Mouse (Mus musculus) intestine, embryonic 16.5 days (tissue): ENCODE measurements around the gene Chst11. TPM values are rescaled to one million over a fixed set of nuclear protein-coding genes. Genes with fewer than 3 reads are reported as not detected.

ENCODE experiments used
- ATAC-seq: fragments of 200-750 bp; cut with Nextera tagmentation; 2 replicates; pipeline ENCODE4 v1.8.0; 2017; ENCODE audit warnings: moderate TSS enrichment, moderate library complexity
- H3K27ac ChIP-seq: fragments of 300-500 bp; sonication (generic); 2 replicates; pipeline ENCODE4 v1.5.1; 2014; ENCODE audit warnings: mild to moderate bottlenecking, low read length
- H3K27me3 ChIP-seq: fragments of 300-500 bp; sonication (generic); replicated peaks from 2 replicates; pipeline ENCODE4 v1.6.1; 2014; ENCODE audit warnings: low read length, control low read depth, mixed read lengths; ENCODE audit not compliant: control insufficient read depth, insufficient read depth
- H3K36me3 ChIP-seq: fragments of 300-500 bp; sonication (generic); 2 replicates; pipeline ENCODE4 v1.6.1; 2014; ENCODE audit warnings: low read length, control low read depth; ENCODE audit not compliant: control insufficient read depth, insufficient read depth
- H3K4me1 ChIP-seq: fragments of 300-500 bp; sonication (generic); 2 replicates; pipeline ENCODE4 v1.6.1; 2014; ENCODE audit warnings: low read length, control low read depth, mixed read lengths; ENCODE audit not compliant: control insufficient read depth, insufficient read depth
- H3K4me2 ChIP-seq: fragments of 300-500 bp; sonication (generic); 2 replicates; pipeline ENCODE4 v1.6.1; 2014; ENCODE audit warnings: low read depth, low read length, control low read depth
- H3K4me3 ChIP-seq: fragments of 300-500 bp; sonication (generic); 2 replicates; pipeline ENCODE4 v1.5.1; 2014; ENCODE audit warnings: mild to moderate bottlenecking, low read length
- H3K9ac ChIP-seq: fragments of 300-500 bp; sonication (generic); 2 replicates; pipeline ENCODE4 v1.6.1; 2014; ENCODE audit warnings: low read depth, low read length
- H3K9me3 ChIP-seq: fragments of 300-500 bp; sonication (generic); 2 replicates; pipeline ENCODE4 v1.6.1; 2016; ENCODE audit warnings: low read length, control low read depth; ENCODE audit not compliant: control insufficient read depth
- WGBS: fragments of 180-500 bp; shearing (Covaris S2); extraction: QIAGEN DNeasy Blood & Tissue Kit; methylation state at CpG from one replicate; pipeline ENCODE4 v1.1.7; 2014; 5-methylcytosine and 5-hydroxymethylcytosine counted together
- polyA plus RNA-seq: library from polyadenylated mRNA; unstranded; fragments of >200 nt; fragmentation: Nextera tagmentation; extraction: Ambion mirVana; gene quantifications from 2 replicates; pipeline ENCODE4 v1.2.1, GENCODE M21; 2015

Chst11 gene
- polyA plus RNA-seq, 1 experiment from 2014 or later: 0.88 TPM

DNA sequence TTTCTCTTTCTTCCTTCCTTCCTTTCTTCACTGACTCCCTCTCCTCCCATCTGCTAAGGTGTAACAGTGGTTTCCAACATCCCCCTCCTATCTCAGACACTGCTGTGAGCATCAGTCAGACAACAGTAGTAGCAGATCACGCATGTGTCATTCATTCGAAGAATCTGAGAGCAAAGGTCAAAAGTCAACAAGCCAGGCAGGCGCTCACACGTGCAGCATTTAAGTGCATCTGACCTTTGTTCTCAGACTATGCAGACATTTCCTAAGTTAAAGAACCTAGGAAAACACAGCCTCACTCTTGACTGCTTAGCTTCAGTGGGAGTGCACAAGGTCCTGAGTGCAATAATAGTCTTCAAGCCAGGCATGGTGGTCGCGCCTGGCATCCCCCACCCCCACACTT is 258.8 kb downstream of the Chst11 start:
- no peaks in the 10 kb centered on the region for H3K36me3 ChIP-seq
- no peak overlapping the region for H3K27ac ChIP-seq
- no peak overlapping the region for H3K9ac ChIP-seq
- peak; percentile 80 for ATAC-seq
- H3K4me1 ChIP-seq: no peaks in the 10 kb centered on the region
- H3K4me3 ChIP-seq: no peak overlapping the region
- H3K4me2 ChIP-seq: no peak overlapping the region
- no peaks in the 10 kb centered on the region for H3K9me3 ChIP-seq
- no peaks in the 10 kb centered on the region for H3K27me3 ChIP-seq
- 36% methylated on average over 6 of the region's 6 CpGs for WGBS

Other genes starting within 250 kb of the Chst11 start
- gene Nfyb, start 221.4 kb upstream of the Chst11 start, polyA plus RNA-seq: 31.4 and 34.7 TPM in 2 replicates
- 107 and 108 TPM in 2 replicates for gene Txnrd1, start 151.5 kb upstream of the Chst11 start, polyA plus RNA-seq
- gene Eid3, start 118.9 kb upstream of the Chst11 start, polyA plus RNA-seq: 0.20 and 0.23 TPM in 2 replicates